Mouse (Mus musculus) intestine, postnatal 0 days (tissue): ENCODE results near the gene Camta1. TPM values are rescaled to one million over a fixed set of nuclear protein-coding genes. Genes with fewer than 3 reads are reported as not detected.

ENCODE experiments used
- ATAC-seq: fragments of 200-750 bp; cut with Nextera tagmentation; 2 replicates; pipeline ENCODE4 v1.8.0; 2017; ENCODE audit warnings: mild to moderate bottlenecking, moderate TSS enrichment, moderate library complexity
- H3K27ac ChIP-seq: fragments of 300-500 bp; sonication (generic); 2 replicates; pipeline ENCODE4 v1.5.1; 2014; ENCODE audit warnings: mild to moderate bottlenecking, low read depth, low read length, moderate library complexity
- H3K27me3 ChIP-seq: fragments of 300-500 bp; sonication (generic); replicated peaks from 2 replicates; pipeline ENCODE4 v1.6.1; 2014; ENCODE audit warnings: low read length, mixed read lengths; ENCODE audit not compliant: control insufficient read depth, insufficient read depth
- H3K36me3 ChIP-seq: fragments of 300-500 bp; sonication (generic); 2 replicates; pipeline ENCODE4 v1.6.1; 2014; ENCODE audit warnings: mild to moderate bottlenecking, moderate library complexity; ENCODE audit not compliant: control insufficient read depth, insufficient read depth
- H3K4me1 ChIP-seq: fragments of 300-500 bp; sonication (generic); replicated peaks from 2 replicates; pipeline ENCODE4 v1.6.1; 2014; ENCODE audit warnings: antibody characterized with exemption, low read length, mixed read lengths; ENCODE audit not compliant: control insufficient read depth, insufficient read depth
- H3K4me2 ChIP-seq: fragments of 300-500 bp; sonication (generic); replicated peaks from 2 replicates; pipeline ENCODE4 v1.6.1; 2014; ENCODE audit warnings: low read depth, mild to moderate bottlenecking, moderate library complexity
- H3K4me3 ChIP-seq: fragments of 300-500 bp; sonication (generic); 2 replicates; pipeline ENCODE4 v1.5.1; 2014; ENCODE audit warnings: low read depth, low read length
- H3K9ac ChIP-seq: fragments of 300-500 bp; sonication (generic); 2 replicates; pipeline ENCODE4 v1.6.1; 2014; ENCODE audit warnings: mild to moderate bottlenecking, low read depth, low read length
- H3K9me3 ChIP-seq: fragments of 300-500 bp; sonication (generic); 2 replicates; pipeline ENCODE4 v1.6.1; 2016; ENCODE audit warnings: mixed run types; ENCODE audit not compliant: control insufficient read depth
- CTCF ChIP-seq: sonication (generic); IDR thresholded peaks from 2 replicates; pipeline ENCODE4 v1.5.1; 2016; ENCODE audit warnings: low read depth, mild to moderate bottlenecking, control low read depth, antibody characterized with exemption, moderate library complexity
- WGBS: fragments of 180-500 bp; shearing (Covaris S2); extraction: QIAGEN DNeasy Blood & Tissue Kit; methylation state at CpG from one replicate; pipeline ENCODE4 v1.1.7; 2014; 5-methylcytosine and 5-hydroxymethylcytosine counted together
- polyA plus RNA-seq: library from polyadenylated mRNA; unstranded; fragments of >200 nt; fragmentation: Nextera tagmentation; extraction: Ambion mirVana; gene quantifications from 2 replicates; pipeline ENCODE4 v1.2.1, GENCODE M21; 2015

Camta1 gene
- polyA plus RNA-seq, 1 experiment from 2014 or later, result 54.1 TPM

DNA sequence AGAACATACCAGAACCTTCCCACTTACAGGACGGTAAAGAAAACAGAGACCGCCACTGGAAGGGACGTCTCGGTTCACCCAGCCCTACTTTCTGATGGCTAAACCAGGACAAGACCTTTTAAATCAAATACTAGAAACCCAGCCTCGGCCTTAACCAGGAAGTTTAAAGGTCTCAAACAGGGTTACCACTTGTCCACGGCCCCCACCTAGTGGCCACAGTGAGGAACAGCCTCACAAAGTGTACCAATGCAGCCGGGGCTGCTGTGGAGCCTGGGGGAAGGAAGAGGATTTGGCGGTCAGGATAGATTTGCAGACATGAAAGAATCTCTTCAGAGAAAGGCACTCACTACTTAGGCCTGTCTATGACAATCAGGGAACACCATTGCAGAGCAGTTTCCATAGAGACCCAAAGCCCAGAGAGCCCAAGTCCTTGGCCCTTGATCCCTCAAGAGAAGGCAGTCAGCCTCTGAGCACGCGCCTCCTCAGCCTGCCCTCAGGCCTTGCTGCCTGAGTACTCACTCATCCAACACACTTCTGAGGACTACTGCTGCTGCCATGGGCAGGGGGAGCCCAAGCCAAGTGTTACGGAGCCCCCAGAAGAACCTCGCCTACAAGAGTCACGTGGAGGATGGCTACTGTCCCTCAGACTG lies 962.8 kb downstream of the Camta1 start:
- WGBS, result 49% methylated on average over 13 of the region's 13 CpGs
- H3K27me3 ChIP-seq, result no peaks in the 10 kb centered on the region
- no peak overlapping the region for H3K27ac ChIP-seq
- ATAC-seq, result peak; percentile 51
- H3K4me3 ChIP-seq, result no peak overlapping the region
- peaks cover 68% of the 10 kb centered on the region for H3K36me3 ChIP-seq
- TF ChIP-seq CTCF, result peak; percentile 98
- H3K9me3 ChIP-seq, result no peaks in the 10 kb centered on the region
- H3K9ac ChIP-seq, result no peak overlapping the region
- H3K4me1 ChIP-seq, result no peaks in the 10 kb centered on the region
- H3K4me2 ChIP-seq, result no peak overlapping the region

DNA sequence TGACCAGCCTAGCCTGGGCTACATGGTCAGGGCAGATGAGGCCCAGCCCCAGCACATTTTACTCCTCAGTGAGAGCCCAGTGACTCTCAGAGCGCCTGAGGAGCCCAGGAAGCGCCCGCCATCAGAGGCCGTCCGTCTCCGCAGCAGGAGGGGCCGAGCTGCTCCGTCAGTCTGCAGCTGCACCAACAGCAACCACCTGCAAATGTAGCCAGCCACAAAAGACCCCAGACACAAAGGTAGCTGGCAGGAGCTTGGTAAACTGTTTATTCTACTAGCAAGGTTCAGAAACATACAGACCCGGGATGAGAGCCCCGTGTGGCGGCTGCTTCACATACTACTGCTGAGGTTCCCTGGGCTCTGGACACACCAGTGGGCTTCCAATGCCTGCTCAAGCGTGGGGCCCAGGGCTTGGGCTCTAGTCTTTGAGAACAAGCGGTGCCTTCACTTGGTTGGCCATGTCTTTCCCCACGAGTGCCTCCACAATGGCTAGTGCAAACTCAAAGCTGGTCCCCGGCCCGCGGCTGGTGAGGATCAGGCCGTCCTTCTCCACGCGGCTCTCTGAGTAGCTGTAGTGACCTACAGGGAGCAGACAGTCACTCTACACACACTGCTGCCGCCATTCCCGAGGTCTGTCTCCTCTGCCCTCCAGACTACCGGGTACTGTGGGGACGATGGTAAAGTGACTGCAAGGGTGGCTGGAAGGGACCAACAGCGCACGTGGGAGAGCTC lies 964.6 kb downstream of the Camta1 start:
- peaks cover 51% of the 10 kb centered on the region for H3K36me3 ChIP-seq
- WGBS, result 92% methylated on average over 26 of the region's 26 CpGs
- ATAC-seq, result no peak
- H3K4me3 ChIP-seq, result no peak overlapping the region
- no peak overlapping the region for H3K9ac ChIP-seq
- TF ChIP-seq CTCF, result no peak
- no peak overlapping the region for H3K4me2 ChIP-seq
- no peaks in the 10 kb centered on the region for H3K4me1 ChIP-seq
- H3K9me3 ChIP-seq, result no peaks in the 10 kb centered on the region
- H3K27me3 ChIP-seq, result no peaks in the 10 kb centered on the region
- no peak overlapping the region for H3K27ac ChIP-seq

DNA sequence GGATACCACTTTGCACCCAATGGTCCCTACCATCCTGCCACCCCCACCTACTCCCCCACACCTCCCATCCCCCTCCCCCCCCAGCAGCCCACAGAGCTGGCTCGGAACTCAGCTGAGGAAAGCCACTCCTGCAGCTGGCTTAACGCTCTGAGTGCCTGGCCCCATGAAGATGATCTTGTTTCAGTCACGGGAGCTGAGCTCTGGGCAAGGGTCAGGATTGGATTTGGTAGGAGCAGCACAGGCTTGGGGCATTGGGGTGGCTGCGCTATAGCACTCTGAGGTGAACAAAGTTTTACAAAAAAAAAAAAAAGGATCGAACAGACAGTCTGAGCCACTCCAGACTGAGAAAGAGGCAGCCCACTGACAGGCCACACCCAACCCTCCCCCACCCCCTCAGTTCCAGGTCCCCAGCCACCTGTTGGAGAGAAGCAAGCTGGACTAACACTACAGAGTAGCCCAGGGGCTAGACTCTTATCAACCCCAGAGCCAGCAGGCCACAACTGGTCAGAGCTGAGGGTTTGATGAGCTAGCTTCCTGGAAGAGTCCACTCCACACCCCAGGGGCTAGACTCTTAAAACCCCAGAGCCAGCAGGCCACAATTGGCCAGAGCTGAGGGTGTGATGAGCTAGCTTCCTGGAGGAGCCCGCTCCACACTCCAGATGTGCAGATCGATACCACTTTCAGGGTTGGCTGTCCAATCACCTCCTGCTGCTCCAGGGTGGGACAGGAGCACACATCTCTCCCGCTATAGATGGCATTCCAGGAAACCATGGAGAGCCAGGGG lies 966.8 kb downstream of the Camta1 start:
- no peak for TF ChIP-seq CTCF
- no peaks in the 10 kb centered on the region for H3K9me3 ChIP-seq
- 49% methylated on average over 8 of the region's 8 CpGs for WGBS
- peaks cover 36% of the 10 kb centered on the region for H3K36me3 ChIP-seq
- no peak overlapping the region for H3K9ac ChIP-seq
- H3K27me3 ChIP-seq, result no peaks in the 10 kb centered on the region
- no peak overlapping the region for H3K4me2 ChIP-seq
- H3K4me1 ChIP-seq, result no peaks in the 10 kb centered on the region
- H3K27ac ChIP-seq, result no peak overlapping the region
- H3K4me3 ChIP-seq, result no peak overlapping the region
- ATAC-seq, result peak; percentile 29; the same call in 1 of the 2 replicates

DNA sequence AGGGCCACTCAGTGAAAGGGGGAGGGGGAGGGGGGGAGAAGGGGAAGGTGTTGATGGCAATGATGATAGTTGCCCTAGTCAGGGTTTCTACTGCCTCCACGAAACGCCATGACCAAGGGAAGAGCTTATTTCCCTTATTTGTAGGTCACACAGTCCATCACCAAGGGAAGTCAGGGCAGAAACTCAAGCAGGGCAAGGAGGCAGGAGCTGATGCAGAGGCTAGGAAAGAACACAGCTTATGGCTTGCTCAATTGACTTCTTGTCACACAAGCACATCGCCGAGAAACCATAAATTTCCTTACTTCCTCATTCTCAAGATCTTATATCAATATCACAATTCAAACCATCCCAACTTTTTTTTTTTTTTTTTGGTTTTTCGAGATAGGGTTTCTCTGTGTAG lies 970.4 kb downstream of the Camta1 start:
- H3K9ac ChIP-seq, result no peak overlapping the region
- no peak overlapping the region for H3K4me2 ChIP-seq
- no peak for ATAC-seq
- H3K27ac ChIP-seq, result no peak overlapping the region
- H3K27me3 ChIP-seq, result no peaks in the 10 kb centered on the region
- peaks cover 5% of the 10 kb centered on the region; the same call in 1 of the 2 replicates for H3K36me3 ChIP-seq
- no peak for TF ChIP-seq CTCF
- H3K9me3 ChIP-seq, result no peaks in the 10 kb centered on the region
- H3K4me3 ChIP-seq, result no peak overlapping the region
- no peaks in the 10 kb centered on the region for H3K4me1 ChIP-seq
- 44% methylated on average over 5 of the region's 5 CpGs for WGBS

GRCm38 (mm10) chr4:150889955-150890315 lies 971.7 kb downstream of the Camta1 start:
- peak overlapping the region; percentile 24 for H3K4me3 ChIP-seq
- H3K9ac ChIP-seq, result peak overlapping the region; percentile 31; the same call in 1 of the 2 replicates
- no peaks in the 10 kb centered on the region for H3K9me3 ChIP-seq
- peak overlapping the region; percentile 60 for H3K4me2 ChIP-seq
- H3K27ac ChIP-seq, result peak overlapping the region; percentile 70
- TF ChIP-seq CTCF, result no peak; the same call in 1 of the 2 replicates
- H3K36me3 ChIP-seq, result no peaks in the 10 kb centered on the region
- WGBS, result 11% methylated on average over 13 of the region's 13 CpGs
- ATAC-seq, result peak; percentile 69
- no peaks in the 10 kb centered on the region for H3K4me1 ChIP-seq
- H3K27me3 ChIP-seq, result no peaks in the 10 kb centered on the region
